Mouse (Mus musculus): ENCODE results near the gene Stra6l. TPM values are rescaled to one million over a fixed set of nuclear protein-coding genes. Genes with fewer than 3 reads are reported as not detected.

The Stra6l gene
- total and polyA plus RNA-seq, 2 experiments from 2014 or later = 0.20 to 0.26 TPM

- H3K4me1 ChIP-seq (ENCODE audit: insufficient read depth, low read length) = peaks cover 20% of the 10 kb centered on the region
- H3K27me3 ChIP-seq (ENCODE audit: insufficient read depth, low read length) = no peaks in the 10 kb centered on the region
- DNase-seq (ENCODE audit: low spot score) (no peak), ATAC-seq (peak; percentile 16)
- peak overlapping the region; percentile 51 for H3K4me2 ChIP-seq (ENCODE audit: low read depth, low read length)
- peak overlapping the region; percentile 10; the same call in 1 of the 2 replicates for H3K4me3 ChIP-seq (ENCODE audit: low read length)
- H3K36me3 ChIP-seq (ENCODE audit: insufficient read depth, low read length) = no peaks in the 10 kb centered on the region
- no peak overlapping the region for H3K9ac ChIP-seq (replicated peaks; ENCODE audit: low read length)
- H3K27ac ChIP-seq = peak overlapping the region; percentile 70
- TF ChIP-seq CTCF (IDR thresholded peaks at IDR 0.05; ENCODE audit: low read depth) = no peak
- 12% methylated on average over 4 of the region's 4 CpGs for WGBS
- H3K9me3 ChIP-seq (ENCODE audit: low read length) = no peaks in the 10 kb centered on the region
Observed at GRCm38 (mm10) chr4:45818814-45819207, 29.7 kb upstream of the Stra6l start.

GRCm38 (mm10) chr4:45819208-45819931 is 29.1 kb upstream of the Stra6l start:
- DNase-seq (ENCODE audit: low spot score) (peak; percentile 84), ATAC-seq (peak; percentile 82)

GRCm38 (mm10) chr4:45820074-45820830 is 28.2 kb upstream of the Stra6l start:
- H3K27me3 ChIP-seq (ENCODE audit: insufficient read depth, low read length) = no peaks in the 10 kb centered on the region
- H3K4me3 ChIP-seq (ENCODE audit: low read length) = no peak overlapping the region
- H3K4me1 ChIP-seq (ENCODE audit: insufficient read depth, low read length) = peaks cover 20% of the 10 kb centered on the region
- no peak for ATAC-seq
- peak; percentile 89 for TF ChIP-seq CTCF (IDR thresholded peaks at IDR 0.05; ENCODE audit: low read depth)
- H3K36me3 ChIP-seq (ENCODE audit: insufficient read depth, low read length) = no peaks in the 10 kb centered on the region
- 34% methylated on average over 8 of the region's 8 CpGs for WGBS
- no peaks in the 10 kb centered on the region for H3K9me3 ChIP-seq (ENCODE audit: low read length)
- H3K9ac ChIP-seq (replicated peaks; ENCODE audit: low read length) = no peak overlapping the region
- peak overlapping the region; percentile 51 for H3K4me2 ChIP-seq (ENCODE audit: low read depth, low read length)
- H3K27ac ChIP-seq = peak overlapping the region; percentile 70
- DNase-seq (ENCODE audit: low spot score) = peak; percentile 84

More at GRCm38 (mm10) chr4:45819208-45819931, 29.1 kb upstream of the Stra6l start:
- Histone ChIP-seq H3K27me3 (ENCODE audit: insufficient read depth, low read length) (no peaks in the 10 kb centered on the region), H3K4me2 (ENCODE audit: low read depth, low read length) (peak overlapping the region; percentile 51), H3K4me3 (ENCODE audit: low read length) (peak overlapping the region; percentile 10), H3K9me3 (ENCODE audit: low read length) (no peaks in the 10 kb centered on the region), H3K4me1 (ENCODE audit: insufficient read depth, low read length) (peaks cover 20% of the 10 kb centered on the region), H3K9ac (replicated peaks; ENCODE audit: low read length) (no peak overlapping the region), H3K36me3 (ENCODE audit: insufficient read depth, low read length) (no peaks in the 10 kb centered on the region), H3K27ac (peak overlapping the region; percentile 70)
- WGBS = 2% methylated on average over 17 of the region's 17 CpGs
- no peak for TF ChIP-seq CTCF (IDR thresholded peaks at IDR 0.05; ENCODE audit: low read depth)

GRCm38 (mm10) chr4:45821995-45822394 is 26.5 kb upstream of the Stra6l start:
- ATAC-seq (no peak), DNase-seq (ENCODE audit: low spot score) (no peak)
- Histone ChIP-seq H3K36me3 (ENCODE audit: insufficient read depth, low read length) (no peaks in the 10 kb centered on the region), H3K4me2 (ENCODE audit: low read depth, low read length) (no peak overlapping the region), H3K4me1 (ENCODE audit: insufficient read depth, low read length) (peaks cover 20% of the 10 kb centered on the region), H3K9me3 (ENCODE audit: low read length) (no peaks in the 10 kb centered on the region), H3K4me3 (ENCODE audit: low read length) (no peak overlapping the region), H3K27me3 (ENCODE audit: insufficient read depth, low read length) (0 out of 2 replicates have a peak, but pooled peaks cover 3% of the 10 kb centered on the region), H3K27ac (no peak overlapping the region), H3K9ac (replicated peaks; ENCODE audit: low read length) (no peak overlapping the region)
- WGBS = 39% methylated on average over 3 of the region's 3 CpGs
- 0 out of 2 replicates have a peak, but pooled peaks have one; percentile 1 for TF ChIP-seq CTCF (IDR thresholded peaks at IDR 0.05; ENCODE audit: low read depth)

- no peak for ATAC-seq
- Histone ChIP-seq H3K27ac (peak overlapping the region; percentile 59), H3K27me3 (ENCODE audit: insufficient read depth, low read length) (0 out of 2 replicates have a peak, but pooled peaks cover 8% of the 10 kb centered on the region), H3K4me2 (ENCODE audit: low read depth, low read length) (peak overlapping the region; percentile 51; the same call in 1 of the 2 replicates), H3K4me1 (ENCODE audit: insufficient read depth, low read length) (peaks cover 20% of the 10 kb centered on the region), H3K4me3 (ENCODE audit: low read length) (no peak overlapping the region), H3K9me3 (ENCODE audit: low read length) (no peaks in the 10 kb centered on the region), H3K36me3 (ENCODE audit: insufficient read depth, low read length) (no peaks in the 10 kb centered on the region), H3K9ac (replicated peaks; ENCODE audit: low read length) (0 out of 2 replicates have a peak overlapping the region, but pooled peaks have one; percentile 18)
- DNase-seq (ENCODE audit: low spot score) = peak; percentile 68
- 13% methylated on average over 11 of the region's 11 CpGs for WGBS
- no peak for TF ChIP-seq CTCF (IDR thresholded peaks at IDR 0.05; ENCODE audit: low read depth)
Observed at GRCm38 (mm10) chr4:45822781-45823575, 25.5 kb upstream of the Stra6l start.
